In the genomic region with DNA sequence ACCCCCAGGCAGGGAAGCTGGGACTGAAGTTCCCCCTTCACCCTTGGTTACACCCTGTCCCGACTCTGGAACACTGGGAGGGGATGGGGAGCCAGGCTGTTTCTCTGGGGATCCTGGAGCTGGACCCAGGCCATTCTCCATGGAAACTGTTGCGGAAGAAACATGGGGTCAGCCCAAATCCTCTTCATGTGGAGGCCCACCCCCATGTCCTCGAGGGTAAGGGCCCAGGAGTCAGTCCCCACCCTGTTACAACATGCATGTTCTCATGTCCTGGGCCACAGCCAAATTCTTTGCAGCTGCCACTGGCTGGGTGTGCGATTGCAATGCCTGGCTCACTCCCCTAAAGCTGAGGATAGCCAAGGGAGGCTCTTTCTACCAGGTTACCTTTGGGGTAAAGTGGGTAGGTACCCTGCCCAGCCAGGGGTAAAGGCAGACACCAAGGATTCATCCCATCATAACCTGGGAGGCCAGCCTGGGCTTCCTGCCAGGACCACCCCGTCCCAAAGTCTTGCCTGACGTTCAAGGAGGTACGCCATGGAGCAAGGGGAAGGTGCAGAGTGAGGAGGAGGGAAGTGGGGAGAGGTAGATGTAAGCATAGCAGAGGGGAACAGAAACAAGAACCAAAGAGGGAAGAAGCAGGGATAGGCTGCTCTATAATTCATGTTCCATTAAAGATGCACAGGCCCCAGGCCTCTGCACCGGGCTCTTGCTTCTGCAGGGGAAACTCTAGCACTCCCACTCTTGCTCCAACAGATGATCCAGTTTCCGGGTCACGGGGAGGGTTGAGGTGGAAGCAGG, we compare ENCODE assay signal across 11 mouse cellular contexts. TPM values are rescaled to one million over a fixed set of nuclear protein-coding genes. Genes with fewer than 3 reads are reported as not detected.
A peak's percentile ranks its signal among the peaks of the same experiment; 100 is the strongest.
DNase-seq lines count a peak whose midpoint lies in the region; ATAC-seq and TF ChIP-seq lines count a peak whose summit lies in the region.
"Had no signal": no experiment of that assay in that cellular context is flagged by ENCODE, and none has a peak within 500 bp of the region (broad histone marks: within the 10 kb centered on the region; RNA-seq: fewer than 3 reads in every experiment).

No protein-coding gene starts in this region.

- no peaks in the 10 kb centered on the region for H3K9me3 ChIP-seq in heart, embryonic 11.5 days (replicated peaks; ENCODE audit: control insufficient read depth, low read length)
- no peaks in the 10 kb centered on the region for H3K9me3 ChIP-seq in neural tube, embryonic 13.5 days
- no peaks in the 10 kb centered on the region for H3K9me3 ChIP-seq in stomach, embryonic 16.5 days (replicated peaks; ENCODE audit: control insufficient read depth, low read length)
- H3K9me3 ChIP-seq: forebrain, embryonic 10.5 days had no signal

- no peak for TF ChIP-seq CTCF in heart, adult 2 months (IDR thresholded peaks at IDR 0.05)
- no peak for TF ChIP-seq CTCF in thymus, adult 2 months (IDR thresholded peaks at IDR 0.05; ENCODE audit: borderline replicate concordance, control insufficient read depth, extremely low read depth, insufficient read depth, low read length, poor library complexity)

- H3K27me3 ChIP-seq in heart, adult 2 months (ENCODE audit: control insufficient read depth, insufficient read depth, low read length) = no peaks in the 10 kb centered on the region
- H3K27me3 ChIP-seq in heart, embryonic 11.5 days (ENCODE audit: control insufficient read depth, insufficient read depth, low read length) = no peaks in the 10 kb centered on the region
- H3K27me3 ChIP-seq in neural tube, embryonic 13.5 days = no peaks in the 10 kb centered on the region
- H3K27me3 ChIP-seq in stomach, embryonic 16.5 days (ENCODE audit: control insufficient read depth, insufficient read depth, low read length) = no peaks in the 10 kb centered on the region
- H3K27me3 ChIP-seq in thymus, adult 2 months (ENCODE audit: control insufficient read depth, insufficient read depth, low read length) = no peaks in the 10 kb centered on the region

- 50% methylated on average over 10 of the region's 10 CpGs for WGBS in heart, adult 2 months
- WGBS in heart, embryonic 11.5 days (ENCODE audit: insufficient replicate concordance) = 80% methylated on average over 10 of the region's 10 CpGs
- 82% methylated on average over 10 of the region's 10 CpGs for WGBS in neural tube, embryonic 13.5 days
- WGBS in stomach, embryonic 16.5 days = 59% methylated on average over 10 of the region's 10 CpGs
- WGBS in thymus, adult 2 months = 89% methylated on average over 10 of the region's 10 CpGs

- no peak for TF ChIP-seq EP300 in heart, adult 2 months (IDR thresholded peaks at IDR 0.05; ENCODE audit: insufficient read depth, low read depth, low read length)

- DNase-seq in heart, adult 2 months = peak; percentile 86
- no peak for DNase-seq in neural tube, embryonic 10.5 days (ENCODE audit: extremely low spot score, low spot score)
- DNase-seq in heart, adult 9 months (ENCODE audit: low spot score in 2 of 2) = peak; percentile 87 to 90
- no peak for DNase-seq in cerebellum, postnatal 4 days (ENCODE audit: low spot score in 2 of 2)
- DNase-seq in thymus, adult 2 months = no peak
- DNase-seq: cerebellum, postnatal 10 days had no signal

- H3K79me2 ChIP-seq in heart, adult 2 months (replicated peaks; ENCODE audit: control insufficient read depth, insufficient read depth, low read length) = no peaks in the 10 kb centered on the region

- H3K4me2 ChIP-seq in heart, embryonic 11.5 days = no peak overlapping the region
- H3K4me2 ChIP-seq in neural tube, embryonic 13.5 days = no peak overlapping the region
- H3K4me2 ChIP-seq in stomach, embryonic 16.5 days (ENCODE audit: low read depth, low read length) = no peak overlapping the region

- H3K4me1 ChIP-seq in heart, adult 2 months (ENCODE audit: control insufficient read depth, insufficient read depth, low read length) = peaks cover 6% of the 10 kb centered on the region
- peaks cover 26% of the 10 kb centered on the region for H3K4me1 ChIP-seq in heart, embryonic 11.5 days (ENCODE audit: control insufficient read depth, insufficient read depth, low read length)
- peaks cover 56% of the 10 kb centered on the region for H3K4me1 ChIP-seq in neural tube, embryonic 13.5 days (replicated peaks)
- peaks cover 31% of the 10 kb centered on the region for H3K4me1 ChIP-seq in stomach, embryonic 16.5 days (ENCODE audit: control insufficient read depth, insufficient read depth, low read length)
- H3K4me1 ChIP-seq in thymus, adult 2 months (replicated peaks; ENCODE audit: control insufficient read depth, insufficient read depth, low read length) = no peaks in the 10 kb centered on the region

- H3K4me3 ChIP-seq in heart, adult 2 months = no peak overlapping the region
- no peak overlapping the region for H3K4me3 ChIP-seq in heart, embryonic 11.5 days (ENCODE audit: low read depth, low read length)
- no peak overlapping the region for H3K4me3 ChIP-seq in neural tube, embryonic 13.5 days
- no peak overlapping the region for H3K4me3 ChIP-seq in stomach, embryonic 16.5 days (replicated peaks; ENCODE audit: low read length)
- H3K4me3 ChIP-seq in thymus, adult 2 months (ENCODE audit: control insufficient read depth, insufficient read depth, low read length) = no peak overlapping the region

- ATAC-seq in heart, embryonic 11.5 days (replicated peaks; ENCODE audit: insufficient number of reproducible peaks, low FRiP score, low TSS enrichment) = no peak
- no peak for ATAC-seq in neural tube, embryonic 13.5 days (ENCODE audit: low read depth)
- ATAC-seq in stomach, embryonic 16.5 days (ENCODE audit: insufficient read depth, low FRiP score) = no peak
- ATAC-seq: activated CD4-positive, CD25-positive, alpha-beta regulatory T cell, adult 4 months had no signal

- TF ChIP-seq POLR2A in heart, adult 2 months (IDR thresholded peaks at IDR 0.05; ENCODE audit: insufficient read depth, low read depth, low read length) = peak; percentile 56; the same call in 1 of the 2 replicates
- TF ChIP-seq POLR2A in thymus, adult 2 months (IDR thresholded peaks at IDR 0.05; ENCODE audit: control insufficient read depth, extremely low read depth, insufficient read depth, low read length, poor library complexity) = no peak

- peak overlapping the region; percentile 59 for H3K27ac ChIP-seq in heart, adult 2 months
- H3K27ac ChIP-seq in heart, embryonic 11.5 days (ENCODE audit: low read depth, low read length) = no peak overlapping the region
- H3K27ac ChIP-seq in neural tube, embryonic 13.5 days (replicated peaks) = 0 out of 2 replicates have a peak overlapping the region, but pooled peaks have one; percentile 56
- H3K27ac ChIP-seq in stomach, embryonic 16.5 days (ENCODE audit: low read length) = peak overlapping the region; percentile 14; the same call in 1 of the 2 replicates
- H3K27ac ChIP-seq in thymus, adult 2 months (ENCODE audit: control insufficient read depth, insufficient read depth, low read length) = no peak overlapping the region

- H3K9ac ChIP-seq in heart, adult 2 months (ENCODE audit: low read depth, low read length) = no peak overlapping the region
- no peak overlapping the region for H3K9ac ChIP-seq in heart, embryonic 11.5 days (ENCODE audit: low read depth, low read length)
- H3K9ac ChIP-seq in neural tube, embryonic 13.5 days = 0 out of 2 replicates have a peak overlapping the region, but pooled peaks have one; percentile 31
- H3K9ac ChIP-seq in stomach, embryonic 16.5 days (ENCODE audit: low read length) = no peak overlapping the region

- intact Hi-C loops in heart, adult 2 months (cut with DNase I) = no loop called here

- H3K36me3 ChIP-seq in heart, adult 2 months (ENCODE audit: control insufficient read depth, insufficient read depth, low read length) = no peaks in the 10 kb centered on the region
- H3K36me3 ChIP-seq in heart, embryonic 11.5 days (ENCODE audit: control insufficient read depth, insufficient read depth, low read length) = peaks cover 4% of the 10 kb centered on the region
- peaks cover 52% of the 10 kb centered on the region for H3K36me3 ChIP-seq in neural tube, embryonic 13.5 days
- no peaks in the 10 kb centered on the region for H3K36me3 ChIP-seq in stomach, embryonic 16.5 days (ENCODE audit: control insufficient read depth, insufficient read depth, low read length)
- H3K36me3 ChIP-seq in thymus, adult 2 months (ENCODE audit: control insufficient read depth, insufficient read depth, low read length) = no peaks in the 10 kb centered on the region

RNA-seq across cellular contexts. Expression of a gene that starts 5.8 kb away (rescaled TPM):
- total RNA-seq in heart, adult 2 months (2021) = not detected
- 0.06 TPM in 1 of 2 replicates, not detected in the other for polyA plus RNA-seq in heart, adult 2 months (2012; rRNA removed)
- 0.41 and 0.53 TPM in 2 replicates for polyA plus RNA-seq in heart, embryonic 11.5 days (2014; fragmentation: Nextera tagmentation; extraction: Ambion mirVana)
- polyA plus RNA-seq in neural tube, embryonic 13.5 days (2015; fragmentation: Nextera tagmentation; extraction: Ambion mirVana) = 0.57 and 0.62 TPM in 2 replicates
- 0.15 and 0.59 TPM in 2 replicates for polyA plus RNA-seq in stomach, embryonic 16.5 days (2015; fragmentation: Nextera tagmentation; extraction: Ambion mirVana)
- polyA plus RNA-seq in thymus, adult 2 months (2012; rRNA removed) = 0.28 and 0.45 TPM in 2 replicates
- polyA plus RNA-seq: activated CD4-positive, CD25-positive, alpha-beta regulatory T cell, adult 4 months had no signal

RNA-seq across cellular contexts. Expression of a gene that starts 23.7 kb away (rescaled TPM):
- 10 to 100 TPM; 10.1 to 10.4 TPM for total RNA-seq in heart, adult 2 months (2021)
- 7.3 and 12.0 TPM in 2 replicates for polyA plus RNA-seq in heart, adult 2 months (2012; rRNA removed)
- 10.2 and 11.6 TPM in 2 replicates for polyA plus RNA-seq in heart, embryonic 11.5 days (2014; fragmentation: Nextera tagmentation; extraction: Ambion mirVana)
- 17.1 and 18.4 TPM in 2 replicates for polyA plus RNA-seq in neural tube, embryonic 13.5 days (2015; fragmentation: Nextera tagmentation; extraction: Ambion mirVana)
- 6.9 and 7.0 TPM in 2 replicates for polyA plus RNA-seq in stomach, embryonic 16.5 days (2015; fragmentation: Nextera tagmentation; extraction: Ambion mirVana)
- polyA plus RNA-seq in thymus, adult 2 months (2012; rRNA removed) = 18.6 and 20.7 TPM in 2 replicates
- polyA plus RNA-seq: activated CD4-positive, CD25-positive, alpha-beta regulatory T cell, adult 4 months had no signal

RNA-seq across cellular contexts. Expression of a gene that starts 43.7 kb away (rescaled TPM):
- 10 to 100 TPM; 50.2 to 55.2 TPM for total RNA-seq in heart, adult 2 months (2021)
- polyA plus RNA-seq in heart, adult 2 months (2012; rRNA removed) = 58.7 and 96.8 TPM in 2 replicates
- 217 and 221 TPM in 2 replicates for polyA plus RNA-seq in heart, embryonic 11.5 days (2014; fragmentation: Nextera tagmentation; extraction: Ambion mirVana)
- 214 and 224 TPM in 2 replicates for polyA plus RNA-seq in neural tube, embryonic 13.5 days (2015; fragmentation: Nextera tagmentation; extraction: Ambion mirVana)
- 265 and 272 TPM in 2 replicates for polyA plus RNA-seq in stomach, embryonic 16.5 days (2015; fragmentation: Nextera tagmentation; extraction: Ambion mirVana)
- polyA plus RNA-seq in thymus, adult 2 months (2012; rRNA removed) = 106 and 124 TPM in 2 replicates

RNA-seq across cellular contexts. Expression of a gene that starts 50.4 kb away (rescaled TPM):
- 10 to 100 TPM; 36.4 to 36.7 TPM for total RNA-seq in heart, adult 2 months (2021)
- 38.6 and 44.6 TPM in 2 replicates for polyA plus RNA-seq in heart, adult 2 months (2012; rRNA removed)
- polyA plus RNA-seq in heart, embryonic 11.5 days (2014; fragmentation: Nextera tagmentation; extraction: Ambion mirVana) = 66.4 and 82.7 TPM in 2 replicates
- 9.2 and 11.6 TPM in 2 replicates for polyA plus RNA-seq in neural tube, embryonic 13.5 days (2015; fragmentation: Nextera tagmentation; extraction: Ambion mirVana)
- 58.9 and 59.0 TPM in 2 replicates for polyA plus RNA-seq in stomach, embryonic 16.5 days (2015; fragmentation: Nextera tagmentation; extraction: Ambion mirVana)
- polyA plus RNA-seq in thymus, adult 2 months (2012; rRNA removed) = 20.2 and 20.7 TPM in 2 replicates

RNA-seq across cellular contexts. Expression of a gene that starts 58.0 kb away (rescaled TPM):
- 1 to 10 TPM in 1 of 2 experiments, under 1 TPM in 1; 0.86 to 2.0 TPM for total RNA-seq in heart, adult 2 months (2021)
- polyA plus RNA-seq in heart, adult 2 months (2012; rRNA removed) = 1.6 and 1.9 TPM in 2 replicates
- polyA plus RNA-seq in heart, embryonic 11.5 days (2014; fragmentation: Nextera tagmentation; extraction: Ambion mirVana) = 21.9 and 24.2 TPM in 2 replicates
- polyA plus RNA-seq in neural tube, embryonic 13.5 days (2015; fragmentation: Nextera tagmentation; extraction: Ambion mirVana) = 1.3 and 1.9 TPM in 2 replicates
- polyA plus RNA-seq in stomach, embryonic 16.5 days (2015; fragmentation: Nextera tagmentation; extraction: Ambion mirVana) = 8.7 and 11.1 TPM in 2 replicates
- 4.9 and 7.3 TPM in 2 replicates for polyA plus RNA-seq in thymus, adult 2 months (2012; rRNA removed)

Comparison
In these comparisons a context has a peak if more than half of its experiments do, and no peak if none do; other contexts are left out.
1. H3K27ac ChIP-seq: peak in heart, adult 2 months (single experiment), neural tube, embryonic 13.5 days (single experiment) and stomach, embryonic 16.5 days (single experiment); none in heart, embryonic 11.5 days (single experiment) and thymus, adult 2 months (single experiment).
2. DNase-seq: peak in heart, adult 2 months (2 of 2) and heart, adult 9 months (2 of 2); none in neural tube, embryonic 10.5 days (single experiment), cerebellum, postnatal 4 days (0 of 2) and thymus, adult 2 months (single experiment).